20 mouse cellular contexts compared by ENCODE assay signal in genomic region chr19:54297663-54298388, GRCm38 (mm10).
"Had no signal": no experiment of that assay in that cellular context is flagged by ENCODE, and none has a peak within 500 bp of the region (broad histone marks: within the 10 kb centered on the region; RNA-seq: fewer than 3 reads in every experiment).

No protein-coding gene starts in this region.

- ATAC-seq: intestine, embryonic 15.5 days; liver, postnatal 0 days; lung, postnatal 0 days; midbrain, embryonic 16.5 days had no signal

- H3K4me3 ChIP-seq: intestine, embryonic 15.5 days; layer of hippocampus, adult 2 months; left cerebral cortex, adult 2 months; midbrain, embryonic 12.5 days; stomach, embryonic 15.5 days had no signal

- DNase-seq: kidney, adult 11 months; kidney, adult 8-10 months; layer of hippocampus, adult 9-11 months; layer of hippocampus, postnatal 36 days; liver, postnatal 0 days; lung, embryonic 14.5 days; retina, postnatal 1 day; right cerebral cortex, postnatal 25 days; spleen, adult 18-20 months; thymus, postnatal 25 days had no signal

- H3K27ac ChIP-seq: intestine, embryonic 15.5 days; layer of hippocampus, adult 2 months; left cerebral cortex, adult 2 months; liver, embryonic 14.5 days; macrophage; midbrain, embryonic 12.5 days; stomach, embryonic 15.5 days had no signal

- H3K4me1 ChIP-seq: intestine, embryonic 15.5 days; midbrain, embryonic 12.5 days; stomach, embryonic 15.5 days had no signal

- H3K27me3 ChIP-seq: intestine, embryonic 15.5 days; midbrain, embryonic 12.5 days; stomach, embryonic 15.5 days had no signal

- H3K4me2 ChIP-seq: intestine, embryonic 15.5 days; liver, embryonic 11.5 days; lung, embryonic 14.5 days; midbrain, embryonic 12.5 days; stomach, embryonic 15.5 days had no signal

- H3K9me3 ChIP-seq: intestine, embryonic 15.5 days; midbrain, embryonic 12.5 days; stomach, embryonic 15.5 days had no signal

- H3K9ac ChIP-seq: intestine, embryonic 15.5 days; liver, embryonic 14.5 days; liver, postnatal 0 days; lung, embryonic 14.5 days; midbrain, embryonic 12.5 days; stomach, embryonic 15.5 days had no signal

- H3K36me3 ChIP-seq: intestine, embryonic 15.5 days; midbrain, embryonic 12.5 days; stomach, embryonic 15.5 days had no signal
